Mouse (Mus musculus) midbrain, postnatal 0 days (tissue): ENCODE results near the gene Naa35. TPM values are rescaled to one million over a fixed set of nuclear protein-coding genes. Genes with fewer than 3 reads are reported as not detected.

Experiments used
- ATAC-seq: fragments of 200-750 bp; cut with Nextera tagmentation; 2 replicates; pipeline ENCODE4 v1.8.0; 2017; ENCODE audit warnings: moderate number of reproducible peaks, mild to moderate bottlenecking, moderate TSS enrichment, moderate library complexity; ENCODE audit not compliant: low FRiP score
- DNase-seq: peaks from one replicate; pipeline ENCODE4 v3.0.0-alpha.2; 2015; ENCODE audit warnings: low spot score
- H3K27ac ChIP-seq: fragments of 300-500 bp; sonication (generic); 2 replicates; pipeline ENCODE4 v1.5.1; 2014; ENCODE audit warnings: low read depth, mild to moderate bottlenecking, low read length, mixed read lengths
- H3K27me3 ChIP-seq: fragments of 300-500 bp; sonication (generic); 2 replicates; pipeline ENCODE4 v1.6.1; 2014; ENCODE audit warnings: low read length, control low read depth, mixed read lengths; ENCODE audit not compliant: insufficient read depth
- H3K36me3 ChIP-seq: fragments of 300-500 bp; sonication (generic); 2 replicates; pipeline ENCODE4 v1.6.1; 2014; ENCODE audit warnings: low read length, control low read depth, mixed read lengths; ENCODE audit not compliant: insufficient read depth
- H3K4me1 ChIP-seq: fragments of 300-500 bp; sonication (generic); 2 replicates; pipeline ENCODE4 v1.6.1; 2014; ENCODE audit warnings: mild to moderate bottlenecking, control low read depth, antibody characterized with exemption, low read length, mixed read lengths; ENCODE audit not compliant: insufficient read depth
- H3K4me2 ChIP-seq: fragments of 300-500 bp; sonication (generic); 2 replicates; pipeline ENCODE4 v1.6.1; 2014; ENCODE audit warnings: low read depth, mild to moderate bottlenecking, low read length, mixed read lengths; ENCODE audit not compliant: poor library complexity, severe bottlenecking
- H3K4me3 ChIP-seq: fragments of 300-500 bp; sonication (generic); 2 replicates; pipeline ENCODE4 v1.5.1; 2014; ENCODE audit warnings: low read depth, mild to moderate bottlenecking, low read length, moderate library complexity
- H3K9ac ChIP-seq: fragments of 300-500 bp; sonication (generic); replicated peaks from 2 replicates; pipeline ENCODE4 v1.6.1; 2014; ENCODE audit warnings: mild to moderate bottlenecking, low read length, moderate library complexity, mixed read lengths; ENCODE audit not compliant: poor library complexity, severe bottlenecking
- H3K9me3 ChIP-seq: fragments of 300-500 bp; sonication (generic); 2 replicates; pipeline ENCODE4 v1.6.1; 2016; ENCODE audit warnings: low read length, control low read depth
- CTCF ChIP-seq: IDR thresholded peaks from 2 replicates; pipeline ENCODE4 v1.5.1; 2016; ENCODE audit warnings: antibody characterized with exemption, mild to moderate bottlenecking
- WGBS: fragments of 180-500 bp; shearing (Covaris S2); extraction: QIAGEN DNeasy Blood & Tissue Kit; methylation state at CpG from one replicate; pipeline ENCODE4 v1.1.7; 2014; 5-methylcytosine and 5-hydroxymethylcytosine counted together
- polyA plus RNA-seq: library from polyadenylated mRNA; unstranded; fragments of >200 nt; fragmentation: Nextera tagmentation; extraction: Ambion mirVana; gene quantifications from 2 replicates; pipeline ENCODE4 v1.2.1, GENCODE M21; 2015
- total RNA-seq: library from RNA; depleted of rRNA; stranded (reverse); fragments of >200 nt; gene quantifications from 2 replicates; pipeline ENCODE4 v1.2.3, GENCODE M21; 2014; rRNA removed

The Naa35 gene
- total and polyA plus RNA-seq, 2 experiments from 2014 or later = 47.2 to 117 TPM

DNA sequence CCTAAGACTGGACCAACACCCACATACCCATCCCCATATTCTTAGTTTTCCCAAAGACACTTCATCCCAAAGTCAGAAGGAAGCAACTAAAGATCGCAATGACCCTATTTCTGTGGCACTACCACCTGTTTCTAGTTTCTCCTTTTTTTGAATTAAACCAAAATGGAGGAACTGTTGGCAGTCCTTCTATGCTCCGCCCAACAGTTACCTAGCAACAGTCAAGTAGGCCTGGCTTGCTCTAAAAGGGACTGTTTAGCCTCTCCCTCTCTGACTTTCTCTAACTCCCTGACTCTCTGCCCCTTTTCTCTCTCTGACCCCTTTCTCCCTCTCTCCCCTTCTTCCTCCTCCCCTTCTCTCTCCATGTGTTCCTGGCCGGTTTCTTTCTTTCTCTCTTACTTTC is 100.2 kb downstream of the Naa35 start:
- Histone ChIP-seq H3K4me3 (no peak overlapping the region), H3K9me3 (no peaks in the 10 kb centered on the region), H3K27ac (no peak overlapping the region), H3K36me3 (no peaks in the 10 kb centered on the region), H3K4me1 (no peaks in the 10 kb centered on the region), H3K9ac (no peak overlapping the region), H3K27me3 (no peaks in the 10 kb centered on the region), H3K4me2 (no peak overlapping the region)
- WGBS = 95% methylated on average over 3 of the region's 3 CpGs
- DNase-seq (no peak), ATAC-seq (no peak)
- TF ChIP-seq CTCF = no peak

Other genes starting within 250 kb of the Naa35 start
- 125 and 129 TPM in 2 replicates for gene Agtpbp1, start within 50 bp of the Naa35 start, total RNA-seq
- 70.8 and 74.0 TPM in 2 replicates for gene Agtpbp1, start within 50 bp of the Naa35 start, polyA plus RNA-seq
- 13.0 and 17.1 TPM in 2 replicates for gene Golm1, start 90.6 kb downstream of the Naa35 start, total RNA-seq
- 13.0 and 15.3 TPM in 2 replicates for gene Golm1, start 90.6 kb downstream of the Naa35 start, polyA plus RNA-seq
- gene 4921517D22Rik, start 108.8 kb downstream of the Naa35 start, total RNA-seq = not detected in 2 replicates
- not detected in 2 replicates for gene 4921517D22Rik, start 108.8 kb downstream of the Naa35 start, polyA plus RNA-seq
- not detected in 2 replicates for gene Spata31d1a, start 125.1 kb downstream of the Naa35 start, total RNA-seq
- gene Spata31d1a, start 125.1 kb downstream of the Naa35 start, polyA plus RNA-seq = not detected in 2 replicates
- gene Spata31d1b, start 127.0 kb downstream of the Naa35 start, total RNA-seq = 0.27 TPM in 1 of 2 replicates, not detected in the other
- gene Spata31d1b, start 127.0 kb downstream of the Naa35 start, polyA plus RNA-seq = 0.05 TPM in 1 of 2 replicates, not detected in the other
- gene Spata31d1d, start 146.5 kb downstream of the Naa35 start, total RNA-seq = 0.14 TPM in 1 of 2 replicates, not detected in the other
- gene Spata31d1d, start 146.5 kb downstream of the Naa35 start, polyA plus RNA-seq = not detected in 2 replicates
- 0.66 and 1.8 TPM in 2 replicates for gene 1700014D04Rik, start 161.5 kb downstream of the Naa35 start, total RNA-seq
- gene 1700014D04Rik, start 161.5 kb downstream of the Naa35 start, polyA plus RNA-seq = 0.35 and 0.36 TPM in 2 replicates
- 90.5 and 94.0 TPM in 2 replicates for gene Isca1, start 184.6 kb downstream of the Naa35 start, total RNA-seq
- gene Isca1, start 184.6 kb downstream of the Naa35 start, polyA plus RNA-seq = 156 and 159 TPM in 2 replicates
- gene Gm49354, start 197.0 kb downstream of the Naa35 start, total RNA-seq = not detected in 2 replicates
- not detected in 2 replicates for gene Gm49354, start 197.0 kb downstream of the Naa35 start, polyA plus RNA-seq
- gene Tut7, start 237.9 kb downstream of the Naa35 start, total RNA-seq = 33.7 and 35.2 TPM in 2 replicates
- gene Tut7, start 237.9 kb downstream of the Naa35 start, polyA plus RNA-seq = 32.6 and 37.3 TPM in 2 replicates